Mouse (Mus musculus) forebrain, embryonic 11.5 days (tissue): ENCODE results near the gene Smg8. TPM values are rescaled to one million over a fixed set of nuclear protein-coding genes. Genes with fewer than 3 reads are reported as not detected.

Experiments
- ATAC-seq: fragments of 200-750 bp; cut with Nextera tagmentation; replicated peaks from 2 replicates; pipeline ENCODE4 v1.8.0; 2017; ENCODE audit warnings: moderate TSS enrichment; ENCODE audit not compliant: low FRiP score
- DNase-seq: peaks from one replicate; pipeline ENCODE4 v3.0.0-alpha.2; 2017; ENCODE audit warnings: low spot score
- H3K27ac ChIP-seq: fragments of 300-500 bp; sonication (generic); 2 replicates; pipeline ENCODE4 v1.5.1; 2014; ENCODE audit warnings: low read depth, low read length
- H3K27me3 ChIP-seq: fragments of 300-500 bp; sonication (generic); 2 replicates; pipeline ENCODE4 v1.6.1; 2014; ENCODE audit warnings: mild to moderate bottlenecking, low read length, mixed read lengths; ENCODE audit not compliant: control insufficient read depth, insufficient read depth
- H3K36me3 ChIP-seq: fragments of 300-500 bp; sonication (generic); 2 replicates; pipeline ENCODE4 v1.6.1; 2014; ENCODE audit warnings: mild to moderate bottlenecking, low read length, moderate library complexity, mixed read lengths; ENCODE audit not compliant: control insufficient read depth, insufficient read depth
- H3K4me1 ChIP-seq: fragments of 300-500 bp; sonication (generic); replicated peaks from 2 replicates; pipeline ENCODE4 v1.6.1; 2014; ENCODE audit warnings: low read length, mixed read lengths; ENCODE audit not compliant: control insufficient read depth, insufficient read depth
- H3K4me2 ChIP-seq: fragments of 300-500 bp; sonication (generic); 2 replicates; pipeline ENCODE4 v1.6.1; 2014; ENCODE audit warnings: low read depth, mild to moderate bottlenecking, low read length, moderate library complexity, mixed read lengths; ENCODE audit not compliant: severe bottlenecking
- H3K4me3 ChIP-seq: fragments of 300-500 bp; sonication (generic); 2 replicates; pipeline ENCODE4 v1.5.1; 2014; ENCODE audit warnings: low read depth, low read length
- H3K9ac ChIP-seq: fragments of 300-500 bp; sonication (generic); 2 replicates; pipeline ENCODE4 v1.6.1; 2014; ENCODE audit warnings: low read length
- H3K9me3 ChIP-seq: fragments of 300-500 bp; sonication (generic); 2 replicates; pipeline ENCODE4 v1.6.1; 2016; ENCODE audit warnings: low read length, mixed read lengths; ENCODE audit not compliant: control insufficient read depth
- WGBS: fragments of 180-500 bp; shearing (Covaris S2); extraction: QIAGEN DNeasy Blood & Tissue Kit; methylation state at CpG from one replicate; pipeline ENCODE4 v1.1.7; 2014; 5-methylcytosine and 5-hydroxymethylcytosine counted together
- polyA plus RNA-seq: library from polyadenylated mRNA; unstranded; fragments of >200 nt; fragmentation: Nextera tagmentation; extraction: Ambion mirVana; gene quantifications from 2 replicates; pipeline ENCODE4 v1.2.1, GENCODE M21; 2014

Smg8 gene
- polyA plus RNA-seq, 1 experiment from 2014 or later: 28.3 TPM

- ATAC-seq (no peak; the same call in 1 of the 2 replicates), DNase-seq (peak; percentile 79)
- Histone ChIP-seq H3K4me2 (peak overlapping the region; percentile 52), H3K9me3 (no peaks in the 10 kb centered on the region), H3K36me3 (peaks cover 3% of the 10 kb centered on the region; the same call in 1 of the 2 replicates), H3K27ac (peak overlapping the region; percentile 96), H3K4me1 (peaks cover 2% of the 10 kb centered on the region; the same call in 1 of the 2 replicates), H3K4me3 (peak overlapping the region; percentile 87), H3K9ac (peak overlapping the region; percentile 99), H3K27me3 (no peaks in the 10 kb centered on the region)
- WGBS: 0% methylated on average over 42 of the region's 42 CpGs
Observed at GRCm38 (mm10) chr11:87109519-87110171, 23.1 kb upstream of the Smg8 start.

- under 1% methylated on average over 40 of the region's 40 CpGs for WGBS
- H3K9ac ChIP-seq: peak within 1 kb of the TSS; percentile 99
- H3K27ac ChIP-seq: peak within 1 kb of the TSS; percentile 96
- peak within 1 kb of the TSS; percentile 87 for H3K4me3 ChIP-seq
- H3K4me2 ChIP-seq: peak within 1 kb of the TSS; percentile 67
- DNase-seq (peak; percentile 98), ATAC-seq (peak; percentile 99)
- H3K36me3 ChIP-seq: peaks cover 6% of the 10 kb centered on the region; the same call in 1 of the 2 replicates
- H3K27me3 ChIP-seq: no peaks in the 10 kb centered on the region
- H3K4me1 ChIP-seq: peaks cover 2% of the 10 kb centered on the region; the same call in 1 of the 2 replicates
- no peaks in the 10 kb centered on the region for H3K9me3 ChIP-seq
Observed at GRCm38 (mm10) chr11:87108755-87109518, 22.4 kb upstream of the Smg8 start, which contains the start of gene Ska2. Ska2 (plus strand) TSS chr11:87109234.

- H3K9ac ChIP-seq: peak within 1 kb of the TSS; percentile 99
- peak within 1 kb of the TSS; percentile 96 for H3K27ac ChIP-seq
- peaks cover 7% of the 10 kb centered on the region; the same call in 1 of the 2 replicates for H3K36me3 ChIP-seq
- no peak for ATAC-seq
- no peak for DNase-seq
- no peaks in the 10 kb centered on the region for H3K9me3 ChIP-seq
- no peaks in the 10 kb centered on the region for H3K27me3 ChIP-seq
- peaks cover 2% of the 10 kb centered on the region; the same call in 1 of the 2 replicates for H3K4me1 ChIP-seq
- WGBS: 0% methylated on average over 14 of the region's 14 CpGs
- H3K4me2 ChIP-seq: peak within 1 kb of the TSS; percentile 67
- peak within 1 kb of the TSS; percentile 87 for H3K4me3 ChIP-seq
Observed at GRCm38 (mm10) chr11:87108409-87108754, 21.8 kb upstream of the Smg8 start, which contains the start of gene Prr11. Prr11 (minus strand) TSS chr11:87108708.

GRCm38 (mm10) chr11:87087142-87087541 lies 568 bp upstream of the Smg8 start:
- Histone ChIP-seq H3K4me1 (peaks cover 7% of the 10 kb centered on the region), H3K27me3 (no peaks in the 10 kb centered on the region), H3K9ac (peak overlapping the region; percentile 95; the same call in 1 of the 2 replicates), H3K9me3 (no peaks in the 10 kb centered on the region), H3K4me2 (peak overlapping the region; percentile 86), H3K36me3 (peaks cover 7% of the 10 kb centered on the region), H3K4me3 (peak overlapping the region; percentile 94), H3K27ac (no peak overlapping the region)
- no peak for DNase-seq
- WGBS: 66% methylated on average over 2 of the region's 2 CpGs
- ATAC-seq: no peak

- Histone ChIP-seq H3K9ac (no peak overlapping the region), H3K27ac (no peak overlapping the region), H3K4me3 (peak overlapping the region; percentile 94), H3K27me3 (no peaks in the 10 kb centered on the region), H3K4me1 (peaks cover 7% of the 10 kb centered on the region), H3K9me3 (no peaks in the 10 kb centered on the region), H3K4me2 (peak overlapping the region; percentile 86), H3K36me3 (peaks cover 3% of the 10 kb centered on the region; the same call in 1 of the 2 replicates)
- DNase-seq: no peak
- ATAC-seq: no peak
- WGBS: 90% methylated on average over 13 of the region's 13 CpGs
Observed at GRCm38 (mm10) chr11:87085461-87085860, 1.1 kb downstream of the Smg8 start.

- Histone ChIP-seq H3K27ac (no peak overlapping the region), H3K4me3 (no peak overlapping the region), H3K4me1 (peaks cover 7% of the 10 kb centered on the region), H3K4me2 (no peak overlapping the region), H3K9ac (no peak overlapping the region), H3K9me3 (no peaks in the 10 kb centered on the region), H3K36me3 (peaks cover 7% of the 10 kb centered on the region; the same call in 1 of the 2 replicates), H3K27me3 (no peaks in the 10 kb centered on the region)
- ATAC-seq (no peak), DNase-seq (no peak)
- whole genome bisulfite sequencing: 93% methylated on average over 1 of the region's 1 CpGs
Observed at GRCm38 (mm10) chr11:87083712-87084111, 2.9 kb downstream of the Smg8 start.

- WGBS: under 1% methylated on average over 43 of the region's 43 CpGs
- ATAC-seq: peak; percentile 94
Observed at GRCm38 (mm10) chr11:87073866-87074440, 12.6 kb downstream of the Smg8 start, which contains the start of gene Gdpd1. Gdpd1 (minus strand) TSS chr11:87074062.

GRCm38 (mm10) chr11:87073343-87073865 lies 13.2 kb downstream of the Smg8 start:
- peak; percentile 86 for DNase-seq
- Histone ChIP-seq H3K4me2 (peak overlapping the region; percentile 91), H3K27ac (peak overlapping the region; percentile 94), H3K9me3 (no peaks in the 10 kb centered on the region), H3K4me3 (peak overlapping the region; percentile 71), H3K4me1 (0 out of 2 replicates have a peak, but pooled peaks cover 2% of the 10 kb centered on the region), H3K9ac (peak overlapping the region; percentile 84), H3K27me3 (no peaks in the 10 kb centered on the region), H3K36me3 (no peaks in the 10 kb centered on the region)
- under 1% methylated on average over 24 of the region's 24 CpGs for WGBS
- ATAC-seq: peak; percentile 77

More at GRCm38 (mm10) chr11:87073866-87074440, 12.6 kb downstream of the Smg8 start, which contains the start of gene Gdpd1:
- Histone ChIP-seq H3K27me3 (no peaks in the 10 kb centered on the region), H3K4me3 (peak within 1 kb of the TSS; percentile 71), H3K36me3 (no peaks in the 10 kb centered on the region), H3K9me3 (no peaks in the 10 kb centered on the region), H3K27ac (peak within 1 kb of the TSS; percentile 94), H3K9ac (peak within 1 kb of the TSS; percentile 84), H3K4me1 (0 out of 2 replicates have a peak, but pooled peaks cover 2% of the 10 kb centered on the region), H3K4me2 (peak within 1 kb of the TSS; percentile 91)
- DNase-seq: peak; percentile 97
